Mouse (Mus musculus) CH12F3 (cell line): Measurements from ENCODE around the gene Igf2r.
"Not testable (repeated sequence)": the region's sequence is repeated elsewhere in the genome, so short reads cannot be mapped to it uniquely, and the experiment has no call there.

Experiments used
- in situ Hi-C: fragments of 300-500 bp; cut with MboI; formaldehyde crosslinking; loops from 2 replicates; pipeline ENCODE4 v1.14.3; 2020; ENCODE audit warnings: low sequenced_read_pairs

Gene Igf2r

GRCm38 (mm10) chr17:12675646-12676045 is 93.8 kb downstream of the Igf2r start, which contains the start of gene Slc22a1:
Slc22a1 (minus strand) TSS chr17:12675829.
- in situ Hi-C loops, result no loop called here

GRCm38 (mm10) chr17:12674980-12675379 is 94.5 kb downstream of the Igf2r start:
- in situ Hi-C loops, result not testable (repeated sequence)

DNA sequence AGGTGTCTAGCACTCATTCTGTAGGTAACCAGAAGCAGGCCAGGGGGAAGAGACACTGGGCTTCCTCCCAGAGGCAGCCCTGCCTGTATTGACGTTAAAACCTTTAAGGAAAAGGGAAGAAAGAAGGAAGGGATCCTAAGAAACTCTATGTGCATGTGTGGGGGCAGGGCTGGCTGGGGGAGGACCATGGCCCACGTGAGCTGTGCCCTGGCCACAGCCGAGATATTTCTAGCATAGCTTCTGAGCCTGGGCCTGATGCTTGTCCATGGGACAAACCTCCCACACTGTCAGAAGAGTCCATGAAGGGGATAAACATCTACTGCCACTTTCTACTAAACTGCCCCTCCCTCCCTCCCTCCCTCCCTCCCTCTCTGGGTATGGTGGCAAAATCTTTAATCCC is 95.6 kb downstream of the Igf2r start:
- in situ Hi-C loops, result no loop called here

GRCm38 (mm10) chr17:12672285-12672790 is 97.1 kb downstream of the Igf2r start:
- in situ Hi-C loops, result no loop called here

DNA sequence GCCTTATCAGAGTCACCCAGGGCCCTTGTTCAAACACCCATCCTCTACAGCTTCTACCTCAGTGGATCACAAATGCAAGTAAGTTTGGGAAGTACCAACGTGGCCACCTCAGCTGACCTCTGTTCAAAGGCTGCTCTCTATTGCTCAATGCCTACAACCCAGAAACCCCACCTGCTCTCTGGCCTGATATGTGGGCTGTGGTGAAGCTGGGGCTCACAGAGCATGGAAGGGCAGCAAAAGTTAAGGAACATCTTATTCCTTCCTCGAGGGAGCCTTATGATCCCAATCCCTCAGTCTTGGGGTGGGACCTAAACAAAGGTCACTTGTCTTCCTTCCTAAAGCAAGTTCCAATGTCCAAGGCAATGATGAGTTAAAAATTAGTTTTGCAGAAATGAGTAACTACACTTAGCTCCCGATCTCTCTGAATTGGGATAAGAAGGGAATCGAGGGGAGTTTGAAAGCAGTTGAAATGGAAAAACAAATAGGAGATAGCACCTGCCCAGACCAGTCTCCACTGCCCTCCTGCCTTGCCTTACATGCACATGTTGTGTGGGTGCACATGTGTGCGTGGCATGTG is 98.3 kb downstream of the Igf2r start:
- in situ Hi-C loops, result no loop called here

DNA sequence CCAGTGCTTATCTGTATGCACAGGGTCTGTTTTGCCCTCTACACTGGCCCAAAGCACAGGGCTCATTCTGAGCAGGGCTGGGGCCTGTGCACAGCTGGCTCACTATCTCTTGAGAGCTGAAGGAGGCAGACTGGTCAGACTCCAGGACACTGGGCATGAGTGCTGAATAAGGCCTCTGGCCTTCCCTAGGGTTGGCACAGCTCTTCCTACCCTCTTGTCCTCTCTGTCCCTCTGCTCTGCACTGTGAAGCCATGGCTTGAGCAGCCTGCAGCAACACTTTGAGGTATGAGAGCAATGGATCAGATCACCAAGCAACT is 100.1 kb downstream of the Igf2r start:
- in situ Hi-C loops, result no loop called here

DNA sequence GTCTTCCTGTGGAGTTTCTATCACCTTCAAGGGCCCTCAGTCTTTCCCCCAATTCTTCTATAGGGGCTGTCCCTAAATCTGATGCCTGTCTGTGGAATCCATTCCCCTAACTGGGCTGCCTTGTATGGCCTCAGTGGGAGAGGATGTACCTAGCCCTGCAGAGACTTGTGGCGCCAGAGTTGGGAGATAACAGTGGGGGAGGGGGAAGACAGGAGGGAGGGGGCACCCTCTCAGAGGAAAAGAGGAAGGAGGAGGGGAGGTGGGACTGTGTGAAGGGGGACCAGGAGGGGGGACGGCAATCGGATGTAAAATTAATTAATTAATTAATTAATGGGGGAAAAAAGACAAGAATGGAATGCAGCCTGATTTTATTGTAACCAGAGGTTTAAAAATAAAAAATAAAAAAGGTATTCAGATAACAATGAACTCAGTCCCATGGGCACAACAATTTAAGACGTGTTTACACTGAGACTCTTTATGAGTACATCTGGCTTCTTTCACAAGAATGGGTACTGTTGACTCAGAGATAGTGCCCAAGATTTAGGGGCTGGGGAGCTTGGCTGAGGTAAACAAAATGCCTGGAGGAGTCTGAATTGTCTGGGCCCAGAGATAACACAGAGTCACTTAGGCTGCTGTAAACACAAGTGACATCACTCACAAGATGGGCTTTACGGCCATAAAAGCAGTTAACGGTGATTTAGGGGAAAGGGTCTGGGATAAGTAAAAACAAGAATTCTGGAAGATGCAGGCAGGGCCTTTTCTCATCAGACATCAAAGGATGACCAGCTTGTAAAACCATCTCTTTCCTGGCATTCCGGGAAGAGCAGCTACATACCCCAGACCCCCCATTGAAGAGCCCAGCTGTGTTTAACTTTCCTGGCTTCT is 100.7 kb downstream of the Igf2r start:
- in situ Hi-C loops, result no loop called here

- in situ Hi-C loops, result no loop called here
These were observed 105.3 kb downstream of the Igf2r start for GRCm38 (mm10) chr17:12664156-12664555.

DNA sequence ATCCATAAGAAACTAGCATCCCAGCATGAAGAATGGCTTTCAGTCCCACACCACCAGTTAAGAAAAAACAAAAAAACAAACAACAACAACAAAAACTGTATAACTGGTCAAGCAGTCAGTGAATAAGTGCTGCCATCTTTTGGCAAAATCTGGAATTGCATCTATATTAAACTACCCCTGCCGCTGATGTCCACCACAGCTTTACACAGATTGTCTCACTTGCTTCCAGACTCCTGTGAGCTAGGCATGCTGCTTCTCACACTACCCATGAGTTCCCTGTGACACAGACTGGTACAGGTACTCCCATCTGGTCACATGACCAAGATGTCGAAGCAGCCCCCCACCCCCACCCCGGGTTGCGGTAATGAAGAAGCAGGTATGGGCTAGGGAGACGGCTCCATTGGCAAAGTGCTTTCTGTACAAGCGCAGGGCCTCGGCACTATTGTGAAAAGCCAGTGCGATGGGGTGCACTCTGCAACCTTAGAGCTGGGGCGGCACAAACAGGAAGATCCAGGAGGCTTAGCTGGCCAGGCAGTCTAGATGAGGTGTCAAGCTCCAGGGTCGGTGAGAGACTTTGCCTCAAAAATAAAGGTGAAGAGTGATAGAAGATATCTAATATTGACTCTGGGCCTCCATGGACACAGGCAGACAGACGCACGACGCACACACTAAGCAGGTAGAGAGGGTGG is 108.7 kb downstream of the Igf2r start:
- in situ Hi-C loops, result no loop called here

- in situ Hi-C loops, result no loop called here
These were observed 110.2 kb downstream of the Igf2r start for GRCm38 (mm10) chr17:12659233-12659632.

GRCm38 (mm10) chr17:12658784-12659183 is 110.7 kb downstream of the Igf2r start:
- in situ Hi-C loops, result no loop called here

DNA sequence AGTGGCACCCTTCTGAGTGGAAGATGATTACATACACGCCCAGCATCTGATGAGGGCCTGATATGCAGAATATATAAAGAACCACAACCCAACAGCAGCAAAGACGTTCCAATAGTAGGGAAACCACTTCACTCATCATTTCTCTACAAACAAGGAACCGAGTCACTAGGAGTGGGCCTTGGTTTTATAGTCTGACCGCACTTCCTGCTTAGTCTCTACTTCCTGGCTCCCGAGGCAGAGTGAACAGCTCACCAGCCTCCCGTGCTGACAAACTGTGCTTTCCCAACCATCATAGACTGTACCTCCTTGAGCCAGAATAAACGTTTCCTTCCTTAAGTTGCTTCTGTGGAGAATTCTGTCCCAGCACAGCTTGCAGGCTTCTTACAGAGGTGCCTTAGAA is 113.6 kb downstream of the Igf2r start:
- in situ Hi-C loops, result no loop called here

- in situ Hi-C loops, result no loop called here
These were observed 115.4 kb downstream of the Igf2r start for GRCm38 (mm10) chr17:12654061-12654460.

DNA sequence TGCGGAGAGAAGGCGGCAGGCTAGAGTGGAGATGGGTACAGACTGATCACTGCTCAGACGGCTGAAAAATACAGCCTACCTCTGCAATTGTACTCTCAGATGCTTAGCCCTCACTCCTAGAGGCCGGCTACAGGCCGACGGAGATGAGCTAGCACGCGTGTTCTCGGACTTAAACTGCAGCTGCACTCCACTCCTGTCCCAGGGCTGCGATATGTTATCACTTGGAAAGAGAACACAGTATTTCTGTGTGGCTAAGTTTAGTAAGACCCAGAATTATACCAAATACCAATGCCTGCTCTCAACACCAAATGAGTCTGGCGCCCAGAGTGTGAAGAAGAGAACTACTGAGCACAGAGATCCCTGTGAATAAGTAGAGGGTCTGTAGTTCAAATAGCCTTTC is 116.9 kb downstream of the Igf2r start:
- in situ Hi-C loops, result no loop called here

- in situ Hi-C loops, result no loop called here
These were observed 124.0 kb downstream of the Igf2r start for GRCm38 (mm10) chr17:12645461-12645860.

- in situ Hi-C loops, result no loop called here
These were observed 128.4 kb downstream of the Igf2r start for GRCm38 (mm10) chr17:12641087-12641486.

- in situ Hi-C loops, result no loop called here
These were observed 129.9 kb downstream of the Igf2r start for GRCm38 (mm10) chr17:12639585-12639984.

DNA sequence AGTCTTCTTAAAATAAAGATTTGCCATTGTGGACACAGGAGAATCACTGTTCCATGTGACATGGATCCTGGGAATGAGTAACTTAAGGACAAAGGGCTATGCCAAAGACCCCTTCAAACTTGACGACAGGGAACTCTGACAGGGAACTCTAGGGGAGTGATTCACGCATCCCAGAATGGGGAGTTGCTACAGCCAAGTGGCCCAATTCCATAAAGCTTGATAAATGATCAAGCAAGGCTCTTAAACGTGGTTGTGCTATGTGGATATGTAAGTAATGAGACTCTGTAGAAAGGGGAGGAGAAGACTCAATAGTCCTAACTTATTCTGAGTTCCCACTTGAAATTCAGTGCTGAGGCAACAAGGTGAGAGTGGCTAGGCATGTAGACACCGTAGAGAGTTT is 134.7 kb downstream of the Igf2r start:
- in situ Hi-C loops, result no loop called here
